Mouse (Mus musculus) lung, embryonic 16.5 days (tissue): Measurements from ENCODE around the gene Sh3yl1. TPM values are rescaled to one million over a fixed set of nuclear protein-coding genes. Genes with fewer than 3 reads are reported as not detected.

ENCODE experiments used
- ATAC-seq: fragments of 200-750 bp; cut with Nextera tagmentation; 2 replicates; pipeline ENCODE4 v1.8.0; 2017; ENCODE audit warnings: low read depth, mild to moderate bottlenecking, moderate library complexity
- H3K27ac ChIP-seq: fragments of 300-500 bp; sonication (generic); 2 replicates; pipeline ENCODE4 v1.5.1; 2014; ENCODE audit warnings: mild to moderate bottlenecking, control low read depth, low read length
- H3K27me3 ChIP-seq: fragments of 300-500 bp; sonication (generic); 2 replicates; pipeline ENCODE4 v1.6.1; 2014; ENCODE audit warnings: low read depth, low read length, mixed read lengths; ENCODE audit not compliant: control insufficient read depth, insufficient read depth
- H3K36me3 ChIP-seq: fragments of 300-500 bp; sonication (generic); 2 replicates; pipeline ENCODE4 v1.6.1; 2014; ENCODE audit warnings: low read length; ENCODE audit not compliant: control insufficient read depth, insufficient read depth
- H3K4me1 ChIP-seq: fragments of 300-500 bp; sonication (generic); replicated peaks from 2 replicates; pipeline ENCODE4 v1.6.1; 2014; ENCODE audit warnings: low read length, mixed read lengths; ENCODE audit not compliant: control insufficient read depth, insufficient read depth
- H3K4me2 ChIP-seq: fragments of 300-500 bp; sonication (generic); 2 replicates; pipeline ENCODE4 v1.6.1; 2014; ENCODE audit warnings: low read depth, low read length, control low read depth
- H3K4me3 ChIP-seq: fragments of 300-500 bp; sonication (generic); 2 replicates; pipeline ENCODE4 v1.5.1; 2014; ENCODE audit warnings: mild to moderate bottlenecking, low read length, control low read depth
- H3K9ac ChIP-seq: fragments of 300-500 bp; sonication (generic); 2 replicates; pipeline ENCODE4 v1.6.1; 2014; ENCODE audit warnings: low read length, control low read depth
- H3K9me3 ChIP-seq: fragments of 300-500 bp; sonication (generic); 2 replicates; pipeline ENCODE4 v1.6.1; 2016; ENCODE audit warnings: low read length; ENCODE audit not compliant: control insufficient read depth
- WGBS: fragments of 180-500 bp; shearing (Covaris S2); extraction: QIAGEN DNeasy Blood & Tissue Kit; methylation state at CpG from one replicate; pipeline ENCODE4 v1.1.7; 2014; 5-methylcytosine and 5-hydroxymethylcytosine counted together
- polyA plus RNA-seq: library from polyadenylated mRNA; unstranded; fragments of >200 nt; fragmentation: Nextera tagmentation; extraction: Ambion mirVana; gene quantifications from 2 replicates; pipeline ENCODE4 v1.2.1, GENCODE M21; 2015

Gene Sh3yl1
- 12.2 and 14.8 TPM in 2 replicates for polyA plus RNA-seq

- ATAC-seq, result peak; percentile 99
- H3K36me3 ChIP-seq, result no peaks in the 10 kb centered on the region
- H3K9me3 ChIP-seq, result no peaks in the 10 kb centered on the region
- H3K4me3 ChIP-seq, result peak within 1 kb of the TSS; percentile 73
- peak within 1 kb of the TSS; percentile 97 for H3K4me2 ChIP-seq
- H3K27ac ChIP-seq, result peak within 1 kb of the TSS; percentile 41
- peaks cover 12% of the 10 kb centered on the region for H3K4me1 ChIP-seq
- H3K9ac ChIP-seq, result peak within 1 kb of the TSS; percentile 93
- 0% methylated on average over 52 of the region's 52 CpGs for WGBS
- no peaks in the 10 kb centered on the region for H3K27me3 ChIP-seq
These were observed at the start of gene Sh3yl1, which contains the start of gene Acp1 for GRCm38 (mm10) chr12:30911261-30912047. Gene Sh3yl1 (plus strand): TSS chr12:30911668. Gene Acp1 (minus strand): TSS chr12:30911589.

GRCm38 (mm10) chr12:30864347-30864746, 47.1 kb upstream of the Sh3yl1 start:
- WGBS, result 38% methylated on average over 2 of the region's 2 CpGs
- H3K9me3 ChIP-seq, result no peaks in the 10 kb centered on the region
- no peak overlapping the region for H3K27ac ChIP-seq

GRCm38 (mm10) chr12:30865781-30866180, 45.7 kb upstream of the Sh3yl1 start:
- Histone ChIP-seq H3K27me3 (no peaks in the 10 kb centered on the region), H3K9ac (no peak overlapping the region), H3K4me1 (peaks cover 7% of the 10 kb centered on the region), H3K27ac (no peak overlapping the region), H3K9me3 (no peaks in the 10 kb centered on the region), H3K36me3 (no peaks in the 10 kb centered on the region), H3K4me3 (no peak overlapping the region), H3K4me2 (no peak overlapping the region)
- no peak for ATAC-seq
- 58% methylated on average over 4 of the region's 4 CpGs for WGBS

More at GRCm38 (mm10) chr12:30864347-30864746, 47.1 kb upstream of the Sh3yl1 start:
- Histone ChIP-seq H3K4me3 (no peak overlapping the region), H3K27me3 (no peaks in the 10 kb centered on the region), H3K4me1 (peaks cover 7% of the 10 kb centered on the region), H3K36me3 (no peaks in the 10 kb centered on the region), H3K9ac (no peak overlapping the region), H3K4me2 (no peak overlapping the region)
- peak; percentile 73 for ATAC-seq

- 71% methylated on average over 6 of the region's 6 CpGs for WGBS
- no peak for ATAC-seq
- Histone ChIP-seq H3K27me3 (peaks cover 23% of the 10 kb centered on the region), H3K36me3 (no peaks in the 10 kb centered on the region), H3K4me1 (0 out of 2 replicates have a peak, but pooled peaks cover 2% of the 10 kb centered on the region), H3K4me3 (no peak overlapping the region), H3K9ac (no peak overlapping the region), H3K27ac (no peak overlapping the region), H3K4me2 (no peak overlapping the region), H3K9me3 (no peaks in the 10 kb centered on the region)
These were observed 32.0 kb upstream of the Sh3yl1 start for GRCm38 (mm10) chr12:30879447-30879846.

GRCm38 (mm10) chr12:30883592-30883985, 27.9 kb upstream of the Sh3yl1 start:
- Histone ChIP-seq H3K27me3 (peaks cover 45% of the 10 kb centered on the region), H3K36me3 (no peaks in the 10 kb centered on the region), H3K9ac (no peak overlapping the region), H3K4me2 (peak overlapping the region; percentile 85), H3K4me1 (0 out of 2 replicates have a peak, but pooled peaks cover 4% of the 10 kb centered on the region), H3K4me3 (peak overlapping the region; percentile 53), H3K9me3 (no peaks in the 10 kb centered on the region), H3K27ac (no peak overlapping the region)
- no peak for ATAC-seq
- WGBS, result 26% methylated on average over 4 of the region's 4 CpGs

GRCm38 (mm10) chr12:30883986-30884621, 27.4 kb upstream of the Sh3yl1 start, which contains the start of gene Alkal2:
Gene Alkal2 (plus strand): TSS chr12:30884322.
- peak within 1 kb of the TSS; percentile 85 for H3K4me2 ChIP-seq
- H3K4me1 ChIP-seq, result 0 out of 2 replicates have a peak, but pooled peaks cover 4% of the 10 kb centered on the region
- WGBS, result 0% methylated on average over 51 of the region's 58 CpGs
- ATAC-seq, result peak; percentile 73
- peak within 1 kb of the TSS; percentile 47 for H3K9ac ChIP-seq
- H3K4me3 ChIP-seq, result peak within 1 kb of the TSS; percentile 53
- no peaks in the 10 kb centered on the region for H3K9me3 ChIP-seq
- H3K27ac ChIP-seq, result no peak within 1 kb of the TSS
- H3K36me3 ChIP-seq, result no peaks in the 10 kb centered on the region
- H3K27me3 ChIP-seq, result peaks cover 45% of the 10 kb centered on the region

- peak; percentile 20; the same call in 1 of the 2 replicates for ATAC-seq
- H3K4me1 ChIP-seq, result 0 out of 2 replicates have a peak, but pooled peaks cover 4% of the 10 kb centered on the region
- WGBS, result 8% methylated on average over 37 of the region's 39 CpGs
- peak overlapping the region; percentile 53 for H3K4me3 ChIP-seq
- no peaks in the 10 kb centered on the region for H3K9me3 ChIP-seq
- peak overlapping the region; percentile 47 for H3K9ac ChIP-seq
- peaks cover 45% of the 10 kb centered on the region for H3K27me3 ChIP-seq
- no peak overlapping the region for H3K27ac ChIP-seq
- no peaks in the 10 kb centered on the region for H3K36me3 ChIP-seq
- peak overlapping the region; percentile 85 for H3K4me2 ChIP-seq
These were observed 26.7 kb upstream of the Sh3yl1 start for GRCm38 (mm10) chr12:30884622-30885230.

GRCm38 (mm10) chr12:30885891-30886290, 25.6 kb upstream of the Sh3yl1 start:
- 64% methylated on average over 6 of the region's 6 CpGs for WGBS
- no peak overlapping the region for H3K4me3 ChIP-seq

GRCm38 (mm10) chr12:30888003-30888402, 23.5 kb upstream of the Sh3yl1 start:
- Histone ChIP-seq H3K4me1 (0 out of 2 replicates have a peak, but pooled peaks cover 4% of the 10 kb centered on the region), H3K9ac (no peak overlapping the region), H3K4me2 (no peak overlapping the region), H3K4me3 (no peak overlapping the region), H3K36me3 (no peaks in the 10 kb centered on the region), H3K27me3 (peaks cover 37% of the 10 kb centered on the region), H3K9me3 (no peaks in the 10 kb centered on the region), H3K27ac (no peak overlapping the region)
- ATAC-seq, result no peak
- WGBS, result 79% methylated on average over 4 of the region's 4 CpGs

More at GRCm38 (mm10) chr12:30885891-30886290, 25.6 kb upstream of the Sh3yl1 start:
- H3K27me3 ChIP-seq, result peaks cover 43% of the 10 kb centered on the region
- no peak for ATAC-seq
- H3K4me2 ChIP-seq, result no peak overlapping the region
- 0 out of 2 replicates have a peak, but pooled peaks cover 4% of the 10 kb centered on the region for H3K4me1 ChIP-seq
- no peaks in the 10 kb centered on the region for H3K36me3 ChIP-seq
- no peak overlapping the region for H3K27ac ChIP-seq
- no peak overlapping the region for H3K9ac ChIP-seq
- H3K9me3 ChIP-seq, result no peaks in the 10 kb centered on the region
